Mouse (Mus musculus): Measurements from ENCODE around the gene Fam111a.

DNA sequence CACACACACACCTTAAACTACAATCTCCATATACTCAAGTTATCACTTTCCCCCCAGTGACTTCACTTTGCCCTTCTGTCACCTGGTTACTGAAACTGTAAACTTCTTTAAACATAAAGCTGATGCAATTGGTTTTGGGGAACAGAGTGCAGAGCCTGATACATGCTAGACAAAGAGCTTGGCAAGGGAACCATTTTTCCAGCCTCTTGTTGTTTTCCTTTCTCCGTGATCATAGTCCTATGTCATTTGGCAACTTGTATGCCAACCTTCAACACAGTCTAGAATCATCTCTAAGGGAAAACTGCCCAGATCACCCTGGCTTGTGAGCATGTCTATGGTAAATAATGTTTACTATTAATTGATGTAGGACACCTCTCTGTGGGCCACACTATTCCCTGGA, 92.5 kb downstream of the Fam111a start:
- no peak for TF ChIP-seq POLR2A (IDR thresholded peaks at IDR 0.05; ENCODE audit: extremely low read depth, insufficient read depth, low read length)
- TF ChIP-seq CTCF (IDR thresholded peaks at IDR 0.05; ENCODE audit: extremely low read depth, insufficient read depth, low read length), result no peak
